Mouse (Mus musculus): Measurements from ENCODE around the gene Pimreg. TPM values are rescaled to one million over a fixed set of nuclear protein-coding genes. Genes with fewer than 3 reads are reported as not detected.

Gene Pimreg
- polyA plus RNA-seq, 1 experiment from 2014 or later, result 2.8 TPM

DNA sequence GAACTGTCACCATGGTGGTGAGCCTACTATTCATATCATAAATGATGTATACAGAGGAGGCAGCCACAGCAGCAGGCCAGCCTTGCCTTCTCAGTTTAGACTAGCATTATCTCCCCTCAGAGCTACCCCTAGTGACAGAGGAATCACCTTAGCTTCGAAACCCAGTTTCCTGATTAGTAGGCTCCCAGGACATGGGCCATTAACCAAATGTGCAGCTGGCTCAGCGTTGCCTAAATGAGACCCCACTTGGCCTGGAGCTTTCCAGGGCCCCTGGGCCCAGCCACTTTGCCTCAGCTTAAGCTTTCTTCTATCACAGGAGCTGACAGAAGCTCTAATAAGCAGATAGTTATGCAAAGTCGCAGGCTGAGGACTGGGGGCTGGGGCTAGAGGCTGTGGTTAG is 54.2 kb downstream of the Pimreg start:
- 82% methylated on average over 3 of the region's 3 CpGs for WGBS (ENCODE audit: missing documents)
- H3K79me2 ChIP-seq (ENCODE audit: inconsistent target), result no peaks in the 10 kb centered on the region
- H3K36me3 ChIP-seq (ENCODE audit: inconsistent target), result no peaks in the 10 kb centered on the region
- no peak overlapping the region for H3K4me3 ChIP-seq (ENCODE audit: inconsistent target)
- no peak overlapping the region for H3K27ac ChIP-seq

Other genes with a start within 250 kb of the Pimreg start
- 0.14 TPM in 2 of 3 replicates, not detected in the other for gene Aipl1, start 4.5 kb upstream of the Pimreg start, polyA plus RNA-seq (2018)
- not detected in 3 replicates for gene Pitpnm3, start 93.7 kb downstream of the Pimreg start, polyA plus RNA-seq (2018)
- gene Gm43951, start 164.8 kb downstream of the Pimreg start, polyA plus RNA-seq (2018), result 0.19 to 0.22 TPM (median 0.21 TPM) in 3 replicates
- 3.7 to 4.9 TPM (median 4.6 TPM) in 3 replicates for gene 4933427D14Rik, start 165.4 kb downstream of the Pimreg start, polyA plus RNA-seq (2018)
- 172 to 312 TPM (median 227 TPM) in 3 replicates for gene Txndc17, start 165.5 kb downstream of the Pimreg start, polyA plus RNA-seq (2018)
- gene Med31, start 173.6 kb downstream of the Pimreg start, polyA plus RNA-seq (2018), result 6.1 to 8.2 TPM (median 6.3 TPM) in 3 replicates
- not detected in 3 replicates for gene Slc13a5, start 225.2 kb downstream of the Pimreg start, polyA plus RNA-seq (2018)

All from macrophage (primary cell).